Comparison of ENCODE assay signal across 10 mouse cellular contexts in the genomic region with DNA sequence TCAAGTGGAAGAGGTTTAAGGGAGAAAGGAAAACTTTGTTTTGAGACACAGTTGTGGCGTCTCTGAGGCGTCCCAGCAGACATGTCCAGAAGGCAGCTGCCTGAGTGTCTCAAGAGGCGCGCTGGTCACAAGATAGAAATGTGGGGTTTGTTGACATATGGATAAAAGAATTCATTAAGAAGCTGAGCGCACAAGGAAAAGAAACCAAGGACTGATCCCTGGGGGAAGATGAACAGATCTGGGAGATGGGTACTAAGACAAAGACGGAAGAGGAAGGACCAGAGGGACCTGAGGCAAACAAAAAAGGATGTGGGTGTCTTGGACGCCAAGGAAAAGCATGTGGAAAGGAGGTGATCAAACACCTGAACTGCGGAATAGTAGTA.
DNase-seq lines count a peak whose midpoint lies in the region; ATAC-seq and TF ChIP-seq lines count a peak whose summit lies in the region.
"Had no signal": no experiment of that assay in that cellular context is flagged by ENCODE, and none has a peak within 500 bp of the region (broad histone marks: within the 10 kb centered on the region; RNA-seq: fewer than 3 reads in every experiment).

No protein-coding gene starts in this region.

- peak; percentile 23; the same call in 1 of the 2 replicates for ATAC-seq in hindbrain, embryonic 15.5 days (ENCODE audit: low FRiP score, low read depth)
- ATAC-seq in hindbrain, embryonic 11.5 days (ENCODE audit: low FRiP score) = no peak; the same call in 1 of the 2 replicates
- peak; percentile 31 for ATAC-seq in granulocyte monocyte progenitor cell, adult 5-6 weeks (replicated peaks; ENCODE audit: poor library complexity, severe bottlenecking)
- no peak for ATAC-seq in hindbrain, postnatal 0 days
- ATAC-seq in midbrain, embryonic 14.5 days (ENCODE audit: low FRiP score, low TSS enrichment) = no peak
- ATAC-seq in activated CD4-positive, CD25-positive, alpha-beta regulatory T cell, adult 4 months = no peak

- WGBS in hindbrain, embryonic 15.5 days = 50% methylated on average over 8 of the region's 8 CpGs
- WGBS in hindbrain, embryonic 11.5 days = 59% methylated on average over 8 of the region's 8 CpGs
- WGBS in hindbrain, postnatal 0 days = 57% methylated on average over 8 of the region's 8 CpGs
- WGBS in midbrain, embryonic 14.5 days = 49% methylated on average over 8 of the region's 8 CpGs

- H3K4me1 ChIP-seq in hindbrain, embryonic 15.5 days (replicated peaks) = no peaks in the 10 kb centered on the region; the same call in 1 of the 2 replicates
- no peaks in the 10 kb centered on the region for H3K4me1 ChIP-seq in hindbrain, embryonic 11.5 days (replicated peaks; ENCODE audit: control insufficient read depth, insufficient read depth, low read length)
- H3K4me1 ChIP-seq in hindbrain, postnatal 0 days (ENCODE audit: insufficient read depth, low read length) = no peaks in the 10 kb centered on the region
- H3K4me1 ChIP-seq in midbrain, embryonic 14.5 days (ENCODE audit: control insufficient read depth, insufficient read depth, low read length) = no peaks in the 10 kb centered on the region

- no peak overlapping the region for H3K27ac ChIP-seq in hindbrain, embryonic 15.5 days (replicated peaks)
- H3K27ac ChIP-seq in hindbrain, embryonic 11.5 days (ENCODE audit: low read depth, low read length) = no peak overlapping the region
- H3K27ac ChIP-seq in hindbrain, postnatal 0 days = no peak overlapping the region
- H3K27ac ChIP-seq in midbrain, embryonic 14.5 days (replicated peaks; ENCODE audit: low read depth, low read length) = no peak overlapping the region
- H3K27ac ChIP-seq: limb, embryonic 12.5 days had no signal

- no peaks in the 10 kb centered on the region for H3K36me3 ChIP-seq in hindbrain, embryonic 15.5 days
- H3K36me3 ChIP-seq in hindbrain, embryonic 11.5 days (ENCODE audit: control insufficient read depth, insufficient read depth, low read length) = no peaks in the 10 kb centered on the region
- H3K36me3 ChIP-seq in hindbrain, postnatal 0 days (ENCODE audit: insufficient read depth, low read length) = no peaks in the 10 kb centered on the region
- no peaks in the 10 kb centered on the region for H3K36me3 ChIP-seq in midbrain, embryonic 14.5 days (ENCODE audit: control insufficient read depth, insufficient read depth, low read length)
- H3K36me3 ChIP-seq: G1E; limb, embryonic 12.5 days had no signal

- H3K27me3 ChIP-seq in hindbrain, embryonic 15.5 days = no peaks in the 10 kb centered on the region
- no peaks in the 10 kb centered on the region for H3K27me3 ChIP-seq in hindbrain, embryonic 11.5 days (ENCODE audit: control insufficient read depth, insufficient read depth, low read length)
- no peaks in the 10 kb centered on the region for H3K27me3 ChIP-seq in hindbrain, postnatal 0 days (ENCODE audit: insufficient read depth, low read length)
- no peaks in the 10 kb centered on the region for H3K27me3 ChIP-seq in midbrain, embryonic 14.5 days (ENCODE audit: control insufficient read depth, insufficient read depth, low read length)
- H3K27me3 ChIP-seq: limb, embryonic 12.5 days had no signal

- TF ChIP-seq CTCF in hindbrain, postnatal 0 days (IDR thresholded peaks at IDR 0.05; ENCODE audit: low read depth) = no peak

- H3K9ac ChIP-seq in hindbrain, embryonic 15.5 days = no peak overlapping the region
- H3K9ac ChIP-seq in hindbrain, embryonic 11.5 days (ENCODE audit: low read depth, low read length) = no peak overlapping the region
- H3K9ac ChIP-seq in hindbrain, postnatal 0 days (replicated peaks; ENCODE audit: low read length) = no peak overlapping the region
- H3K9ac ChIP-seq in midbrain, embryonic 14.5 days (replicated peaks; ENCODE audit: low read length) = no peak overlapping the region
- H3K9ac ChIP-seq: limb, embryonic 12.5 days had no signal

- no peak for DNase-seq in hindbrain, embryonic 11.5 days (ENCODE audit: low spot score)
- DNase-seq in hindbrain, postnatal 0 days (ENCODE audit: low spot score) = no peak
- peak; percentile 23 for DNase-seq in midbrain, embryonic 14.5 days
- DNase-seq in B cell, adult 2 months = no peak
- DNase-seq in right cerebral cortex, postnatal 25 days = no peak

- no peak overlapping the region for H3K4me3 ChIP-seq in hindbrain, embryonic 15.5 days
- no peak overlapping the region for H3K4me3 ChIP-seq in hindbrain, embryonic 11.5 days (ENCODE audit: low read depth, low read length)
- H3K4me3 ChIP-seq in hindbrain, postnatal 0 days (ENCODE audit: low read length) = no peak overlapping the region
- H3K4me3 ChIP-seq in midbrain, embryonic 14.5 days (replicated peaks; ENCODE audit: low read depth, low read length) = no peak overlapping the region

- H3K9me3 ChIP-seq in hindbrain, embryonic 15.5 days = no peaks in the 10 kb centered on the region
- no peaks in the 10 kb centered on the region for H3K9me3 ChIP-seq in hindbrain, embryonic 11.5 days (ENCODE audit: control insufficient read depth, low read length)
- no peaks in the 10 kb centered on the region for H3K9me3 ChIP-seq in hindbrain, postnatal 0 days (ENCODE audit: low read length)
- H3K9me3 ChIP-seq in midbrain, embryonic 14.5 days (ENCODE audit: control insufficient read depth, low read length) = no peaks in the 10 kb centered on the region
- H3K9me3 ChIP-seq: G1E; limb, embryonic 12.5 days had no signal

- H3K4me2 ChIP-seq in hindbrain, embryonic 15.5 days = peak overlapping the region; percentile 54; the same call in 1 of the 2 replicates
- H3K4me2 ChIP-seq in hindbrain, embryonic 11.5 days (replicated peaks; ENCODE audit: low read depth, low read length) = no peak overlapping the region
- peak overlapping the region; percentile 53; the same call in 1 of the 2 replicates for H3K4me2 ChIP-seq in hindbrain, postnatal 0 days (ENCODE audit: low read depth, low read length)
- no peak overlapping the region for H3K4me2 ChIP-seq in midbrain, embryonic 14.5 days (ENCODE audit: low read length)

Comparison
In these comparisons a context has a peak if more than half of its experiments do, and no peak if none do; other contexts are left out.
1. ATAC-seq: peak in hindbrain, embryonic 15.5 days (single experiment) and granulocyte monocyte progenitor cell, adult 5-6 weeks (single experiment); none in hindbrain, embryonic 11.5 days (single experiment), hindbrain, postnatal 0 days (single experiment), midbrain, embryonic 14.5 days (single experiment) and activated CD4-positive, CD25-positive, alpha-beta regulatory T cell, adult 4 months (single experiment).
2. H3K4me2 ChIP-seq: peak in hindbrain, embryonic 15.5 days (single experiment) and hindbrain, postnatal 0 days (single experiment); none in hindbrain, embryonic 11.5 days (single experiment) and midbrain, embryonic 14.5 days (single experiment).